Mouse (Mus musculus) embryonic fibroblast, embryonic 13.5 days (primary cell): Measurements from ENCODE around the gene Trim17.

Experiments used
- CTCF ChIP-seq: IDR thresholded peaks from 2 replicates; pipeline ENCODE4 v1.5.1; 2011; ENCODE audit warnings: mild to moderate bottlenecking, control low read depth, low read length, moderate library complexity, borderline replicate concordance; ENCODE audit not compliant: insufficient read depth
- POLR2A ChIP-seq: IDR thresholded peaks from 2 replicates; pipeline ENCODE4 v1.6.1; 2011; ENCODE audit warnings: low read depth, mild to moderate bottlenecking, control low read depth, low read length, moderate library complexity

- TF ChIP-seq CTCF (no peak), POLR2A (no peak)
Observed at GRCm38 (mm10) chr11:58963543-58963942, 9.1 kb downstream of the Trim17 start.
